Mouse (Mus musculus) bone marrow macrophage, adult 2 months (primary cell): ENCODE results near the gene Meis1.

Experiments
- CTCF ChIP-seq: IDR thresholded peaks from 2 replicates; pipeline ENCODE4 v1.5.1; 2012; ENCODE audit warnings: low read depth, mild to moderate bottlenecking, low read length, moderate library complexity
- POLR2A ChIP-seq: IDR thresholded peaks from 2 replicates; pipeline ENCODE4 v1.6.1; 2012; ENCODE audit warnings: mild to moderate bottlenecking, low read depth, low read length, borderline replicate concordance

- no peak for TF ChIP-seq POLR2A
- TF ChIP-seq CTCF, result no peak
These were observed 113.4 kb downstream of the Meis1 start for GRCm38 (mm10) chr11:18905431-18905830.
